Mouse (Mus musculus): ENCODE results near the gene Tnfsf13.
A peak's percentile ranks its signal among the peaks of the same experiment; 100 is the strongest.

DNA sequence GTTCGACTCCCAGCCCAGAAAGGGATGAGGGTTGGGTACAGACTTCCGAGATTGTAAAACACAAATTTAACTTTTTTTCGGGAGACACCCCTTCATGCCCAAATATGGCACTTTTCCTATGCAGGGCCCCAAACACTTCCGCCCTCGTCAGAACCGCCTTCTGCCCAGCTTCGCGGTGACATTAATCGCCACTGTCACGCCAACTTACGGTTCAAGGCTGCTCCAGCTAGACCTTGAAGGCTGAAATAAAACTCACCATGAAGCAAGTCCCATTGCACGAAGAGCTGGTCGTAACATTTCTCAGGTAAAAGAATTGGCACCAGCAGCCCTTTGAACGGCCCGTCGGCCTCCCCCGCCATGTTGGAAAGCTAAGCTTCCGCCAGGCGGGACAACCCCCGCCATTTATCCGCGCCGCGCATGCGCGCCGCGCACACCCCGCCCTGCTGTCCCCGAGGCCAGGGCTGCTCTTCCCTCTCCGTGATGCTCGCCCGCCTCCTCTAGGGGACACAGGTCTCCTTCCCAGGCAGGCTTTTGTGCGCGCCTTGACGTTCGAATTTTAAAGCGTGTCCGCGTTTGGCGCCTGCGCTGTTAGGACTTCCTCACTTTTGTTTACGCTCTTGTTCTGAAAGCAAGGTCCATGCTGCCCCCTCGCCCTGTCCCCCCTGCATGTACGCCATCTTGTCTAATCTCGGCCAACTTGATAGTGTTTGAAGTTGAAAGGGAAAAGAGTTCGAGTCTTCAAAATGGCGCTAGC lies 23.2 kb downstream of the Tnfsf13 start, which contains the start of gene Mpdu1:
- peak; percentile 53 for TF ChIP-seq CTCF (IDR thresholded peaks at IDR 0.05; ENCODE audit: low read depth, low read length)
- TF ChIP-seq POLR2A (IDR thresholded peaks at IDR 0.05; ENCODE audit: extremely low read depth, insufficient read depth, low read length) = peak; percentile 82; the same call in 1 of the 2 replicates

Data from liver, adult 2 months (tissue).